In the genomic region with DNA sequence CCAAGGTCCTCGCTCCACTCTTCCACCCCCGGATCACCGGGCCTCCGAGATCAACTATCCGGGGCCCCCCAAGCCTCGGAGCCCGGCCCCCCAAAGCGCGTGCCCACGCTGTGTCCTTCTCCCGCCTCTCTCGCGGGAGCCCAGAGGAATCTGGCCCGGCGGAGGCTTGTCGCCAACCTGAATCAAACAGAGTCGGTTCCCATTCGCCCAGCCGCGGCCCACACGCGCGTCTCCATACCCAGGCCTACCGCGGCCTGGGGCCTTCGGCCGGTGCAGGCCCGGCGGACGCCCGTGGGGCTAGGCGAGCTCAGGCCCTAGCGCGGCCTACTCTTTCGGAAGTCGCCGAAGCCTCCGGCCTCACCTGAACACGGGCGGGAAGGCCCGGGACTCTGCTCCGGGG, we compare ENCODE assay signal across 8 mouse cellular contexts. TPM values are rescaled to one million over a fixed set of nuclear protein-coding genes. Genes with fewer than 3 reads are reported as not detected.
DNase-seq lines count a peak whose midpoint lies in the region; ATAC-seq lines count a peak whose summit lies in the region.

No protein-coding gene starts in this region.

- no peaks in the 10 kb centered on the region for H3K9me3 ChIP-seq in lung, embryonic 15.5 days
- H3K9me3 ChIP-seq in forebrain, embryonic 14.5 days (replicated peaks; ENCODE audit: control insufficient read depth, low read length) = no peaks in the 10 kb centered on the region
- H3K9me3 ChIP-seq in midbrain, embryonic 12.5 days = no peaks in the 10 kb centered on the region

- no peaks in the 10 kb centered on the region for H3K27me3 ChIP-seq in lung, embryonic 15.5 days
- H3K27me3 ChIP-seq in forebrain, embryonic 14.5 days (replicated peaks; ENCODE audit: control insufficient read depth, insufficient read depth, low read length) = no peaks in the 10 kb centered on the region
- H3K27me3 ChIP-seq in midbrain, embryonic 12.5 days = no peaks in the 10 kb centered on the region

- H3K27ac ChIP-seq in lung, embryonic 15.5 days = peak overlapping the region; percentile 92
- H3K27ac ChIP-seq in forebrain, embryonic 14.5 days (ENCODE audit: low read depth, low read length) = peak overlapping the region; percentile 78
- peak overlapping the region; percentile 89 for H3K27ac ChIP-seq in midbrain, embryonic 12.5 days (replicated peaks)

- H3K4me1 ChIP-seq in lung, embryonic 15.5 days = peaks cover 37% of the 10 kb centered on the region
- peaks cover 15% of the 10 kb centered on the region for H3K4me1 ChIP-seq in forebrain, embryonic 14.5 days (ENCODE audit: control insufficient read depth, insufficient read depth, low read length)
- peaks cover 27% of the 10 kb centered on the region for H3K4me1 ChIP-seq in midbrain, embryonic 12.5 days

- peak overlapping the region; percentile 91 for H3K4me3 ChIP-seq in lung, embryonic 15.5 days
- H3K4me3 ChIP-seq in forebrain, embryonic 14.5 days (ENCODE audit: low read depth, low read length) = peak overlapping the region; percentile 81
- H3K4me3 ChIP-seq in midbrain, embryonic 12.5 days = peak overlapping the region; percentile 99

- H3K36me3 ChIP-seq in lung, embryonic 15.5 days = peaks cover 44% of the 10 kb centered on the region
- peaks cover 45% of the 10 kb centered on the region for H3K36me3 ChIP-seq in forebrain, embryonic 14.5 days (ENCODE audit: control insufficient read depth, insufficient read depth, low read length)
- H3K36me3 ChIP-seq in midbrain, embryonic 12.5 days = peaks cover 44% of the 10 kb centered on the region

- peak; percentile 39 for DNase-seq in adrenal gland, adult 8-10 months
- no peak for DNase-seq in adrenal gland, adult 2 months
- DNase-seq in lung, postnatal 14 days = no peak
- peak; percentile 48 for DNase-seq in forebrain, embryonic 14.5 days (ENCODE audit: low spot score)
- peak; percentile 28 to 39 for DNase-seq in layer of hippocampus, postnatal 14 days (ENCODE audit: low spot score in 2 of 2)
- no peak for DNase-seq in yolk sac, embryonic 10.5 days (ENCODE audit: low spot score)

- peak overlapping the region; percentile 79 for H3K4me2 ChIP-seq in lung, embryonic 15.5 days
- H3K4me2 ChIP-seq in forebrain, embryonic 14.5 days (ENCODE audit: low read length) = peak overlapping the region; percentile 73
- H3K4me2 ChIP-seq in midbrain, embryonic 12.5 days (replicated peaks) = peak overlapping the region; percentile 90

- WGBS in lung, embryonic 15.5 days = under 1% methylated on average over 41 of the region's 42 CpGs
- under 1% methylated on average over 42 of the region's 42 CpGs for WGBS in forebrain, embryonic 14.5 days
- under 1% methylated on average over 42 of the region's 42 CpGs for WGBS in midbrain, embryonic 12.5 days

- peak; percentile 69 for ATAC-seq in lung, embryonic 15.5 days (ENCODE audit: borderline replicate concordance, extremely low read depth, low FRiP score, low TSS enrichment)
- peak; percentile 70 for ATAC-seq in forebrain, embryonic 14.5 days
- ATAC-seq in midbrain, embryonic 12.5 days (ENCODE audit: low FRiP score, low read depth) = peak; percentile 68

- peak overlapping the region; percentile 99 for H3K9ac ChIP-seq in lung, embryonic 15.5 days
- peak overlapping the region; percentile 96 for H3K9ac ChIP-seq in forebrain, embryonic 14.5 days (ENCODE audit: low read length)
- peak overlapping the region; percentile 99 for H3K9ac ChIP-seq in midbrain, embryonic 12.5 days (replicated peaks)

RNA-seq across cellular contexts. Expression of a gene that starts 0.5 kb away (rescaled TPM):
- total RNA-seq in adrenal gland, adult 8-10 months (2022) = 10 to 100 TPM; 16.2 to 23.5 (median 16.9) TPM
- total RNA-seq in adrenal gland, adult 2 months (2021) = 10 to 100 TPM; 16.0 to 18.6 TPM
- polyA plus RNA-seq in adrenal gland, adult 2 months (2012; rRNA removed) = 0.86 and 1.6 TPM in 2 replicates
- 16.8 and 30.8 TPM in 2 replicates for polyA plus RNA-seq in lung, embryonic 15.5 days (2015; fragmentation: Nextera tagmentation; extraction: Ambion mirVana)
- 12.2 and 16.3 TPM in 2 replicates for polyA plus RNA-seq in forebrain, embryonic 14.5 days (2014; fragmentation: Nextera tagmentation; extraction: Ambion mirVana)
- 10 to 100 TPM; 23.4 to 30.7 TPM for total RNA-seq in layer of hippocampus, postnatal 14 days (2021)
- 23.0 and 24.8 TPM in 2 replicates for polyA plus RNA-seq in midbrain, embryonic 12.5 days (2016; fragmentation: Nextera tagmentation; extraction: Ambion mirVana)

RNA-seq across cellular contexts. Expression of a gene that starts 0.7 kb away (rescaled TPM):
- 100 to 1,000 TPM in 1 of 4 experiments, 10 to 100 TPM in 3; 77.7 to 108 (median 85.4) TPM for total RNA-seq in adrenal gland, adult 8-10 months (2022)
- total RNA-seq in adrenal gland, adult 2 months (2021) = 100 to 1,000 TPM in 1 of 2 experiments, 10 to 100 TPM in 1; 86.8 to 113 TPM
- polyA plus RNA-seq in adrenal gland, adult 2 months (2012; rRNA removed) = 25.8 and 26.2 TPM in 2 replicates
- 270 and 272 TPM in 2 replicates for polyA plus RNA-seq in lung, embryonic 15.5 days (2015; fragmentation: Nextera tagmentation; extraction: Ambion mirVana)
- 134 and 153 TPM in 2 replicates for polyA plus RNA-seq in forebrain, embryonic 14.5 days (2014; fragmentation: Nextera tagmentation; extraction: Ambion mirVana)
- total RNA-seq in layer of hippocampus, postnatal 14 days (2021) = 10 to 100 TPM; 75.5 to 79.0 TPM
- 294 and 302 TPM in 2 replicates for polyA plus RNA-seq in midbrain, embryonic 12.5 days (2016; fragmentation: Nextera tagmentation; extraction: Ambion mirVana)

RNA-seq across cellular contexts. Expression of a gene that starts 48.8 kb away (rescaled TPM):
- 100 to 1,000 TPM in 2 of 4 experiments, 10 to 100 TPM in 2; 89.7 to 126 (median 102) TPM for total RNA-seq in adrenal gland, adult 8-10 months (2022)
- 10 to 100 TPM; 85.8 to 98.6 TPM for total RNA-seq in adrenal gland, adult 2 months (2021)
- polyA plus RNA-seq in adrenal gland, adult 2 months (2012; rRNA removed) = 69.2 and 76.8 TPM in 2 replicates
- polyA plus RNA-seq in lung, embryonic 15.5 days (2015; fragmentation: Nextera tagmentation; extraction: Ambion mirVana) = 55.1 and 56.0 TPM in 2 replicates
- 49.9 and 51.3 TPM in 2 replicates for polyA plus RNA-seq in forebrain, embryonic 14.5 days (2014; fragmentation: Nextera tagmentation; extraction: Ambion mirVana)
- total RNA-seq in layer of hippocampus, postnatal 14 days (2021) = 10 to 100 TPM; 69.2 to 70.7 TPM
- polyA plus RNA-seq in midbrain, embryonic 12.5 days (2016; fragmentation: Nextera tagmentation; extraction: Ambion mirVana) = 54.9 and 57.8 TPM in 2 replicates

Comparison
In these comparisons a context has a peak if more than half of its experiments do, and no peak if none do; other contexts are left out.
1. DNase-seq: peak in adrenal gland, adult 8-10 months (single experiment), forebrain, embryonic 14.5 days (single experiment) and layer of hippocampus, postnatal 14 days (2 of 2); none in adrenal gland, adult 2 months (single experiment), lung, postnatal 14 days (single experiment) and yolk sac, embryonic 10.5 days (single experiment).
2. Peak in every context shown above with its lines, with median percentiles within 50 percentile points of each other: ATAC-seq, H3K27ac ChIP-seq, H3K4me2 ChIP-seq, H3K4me3 ChIP-seq and H3K9ac ChIP-seq.